Mouse (Mus musculus) heart, embryonic 13.5 days (tissue): ENCODE measurements at regions not wholly inside any gene's neighbourhood (a gene's known extent, or its start where the extent isn't known, plus 50 kb on each side); places are given as distances from the start of the nearest gene placed in this dataset.

Experiments used
- ATAC-seq: fragments of 200-750 bp; cut with Nextera tagmentation; 2 replicates; pipeline ENCODE4 v1.8.0; 2017; ENCODE audit warnings: moderate TSS enrichment; ENCODE audit not compliant: insufficient number of reproducible peaks, low FRiP score, low TSS enrichment; ENCODE audit errors: extremely low read depth
- H3K27ac ChIP-seq: fragments of 300-500 bp; sonication (generic); replicated peaks from 2 replicates; pipeline ENCODE4 v1.5.1; 2015; ENCODE audit warnings: moderate library complexity, mild to moderate bottlenecking, inconsistent platforms
- H3K27me3 ChIP-seq: fragments of 300-500 bp; sonication (generic); replicated peaks from 2 replicates; pipeline ENCODE4 v1.6.1; 2015; ENCODE audit warnings: mild to moderate bottlenecking, inconsistent platforms
- H3K36me3 ChIP-seq: fragments of 300-500 bp; sonication (generic); 2 replicates; pipeline ENCODE4 v1.6.1; 2015; ENCODE audit warnings: mild to moderate bottlenecking, inconsistent platforms
- H3K4me1 ChIP-seq: fragments of 300-500 bp; sonication (generic); 2 replicates; pipeline ENCODE4 v1.6.1; 2015; ENCODE audit warnings: inconsistent platforms
- H3K4me2 ChIP-seq: fragments of 300-500 bp; sonication (generic); 2 replicates; pipeline ENCODE4 v1.6.1; 2015; ENCODE audit warnings: inconsistent platforms, mild to moderate bottlenecking, moderate library complexity
- H3K4me3 ChIP-seq: fragments of 300-500 bp; sonication (generic); 2 replicates; pipeline ENCODE4 v1.5.1; 2015; ENCODE audit warnings: moderate library complexity, mild to moderate bottlenecking, inconsistent platforms
- H3K9ac ChIP-seq: fragments of 300-500 bp; sonication (generic); 2 replicates; pipeline ENCODE4 v1.6.1; 2015; ENCODE audit warnings: inconsistent platforms, mild to moderate bottlenecking, moderate library complexity
- H3K9me3 ChIP-seq: fragments of 300-500 bp; sonication (generic); 2 replicates; pipeline ENCODE4 v1.6.1; 2016; ENCODE audit warnings: inconsistent platforms
- WGBS: fragments of 180-500 bp; shearing (Covaris S2); methylation state at CpG from one replicate; pipeline ENCODE4 v1.1.7; 2015; ENCODE audit warnings: mixed read lengths; 5-methylcytosine and 5-hydroxymethylcytosine counted together

DNA sequence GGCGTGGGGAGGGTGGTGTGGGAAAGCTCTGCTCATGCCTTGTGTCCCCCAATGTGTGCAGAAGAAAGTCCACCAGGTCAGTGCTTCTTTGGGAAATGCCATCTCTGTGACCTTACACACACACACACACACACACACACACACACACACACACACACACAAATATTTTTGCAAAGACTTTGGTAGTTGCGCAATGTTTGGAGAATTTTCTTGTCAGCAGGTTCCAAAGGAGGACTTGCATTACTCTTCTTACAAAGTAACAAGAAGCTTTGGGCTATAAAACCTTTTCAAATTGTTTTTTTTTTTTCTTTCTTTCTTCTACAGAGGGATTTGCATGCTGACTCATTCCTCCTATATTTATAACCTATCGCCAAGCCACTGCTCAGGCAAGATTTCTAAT is 59.1 kb upstream of the Npvf start:
- H3K36me3 ChIP-seq: no peaks in the 10 kb centered on the region
- H3K4me1 ChIP-seq: 0 out of 2 replicates have a peak, but pooled peaks cover 2% of the 10 kb centered on the region
- 85% methylated on average over 3 of the region's 3 CpGs for WGBS
- H3K4me3 ChIP-seq: no peak overlapping the region
- no peaks in the 10 kb centered on the region for H3K27me3 ChIP-seq
- H3K27ac ChIP-seq: no peak overlapping the region
- no peak for ATAC-seq
- no peaks in the 10 kb centered on the region for H3K9me3 ChIP-seq
- no peak overlapping the region for H3K4me2 ChIP-seq
- no peak overlapping the region for H3K9ac ChIP-seq

DNA sequence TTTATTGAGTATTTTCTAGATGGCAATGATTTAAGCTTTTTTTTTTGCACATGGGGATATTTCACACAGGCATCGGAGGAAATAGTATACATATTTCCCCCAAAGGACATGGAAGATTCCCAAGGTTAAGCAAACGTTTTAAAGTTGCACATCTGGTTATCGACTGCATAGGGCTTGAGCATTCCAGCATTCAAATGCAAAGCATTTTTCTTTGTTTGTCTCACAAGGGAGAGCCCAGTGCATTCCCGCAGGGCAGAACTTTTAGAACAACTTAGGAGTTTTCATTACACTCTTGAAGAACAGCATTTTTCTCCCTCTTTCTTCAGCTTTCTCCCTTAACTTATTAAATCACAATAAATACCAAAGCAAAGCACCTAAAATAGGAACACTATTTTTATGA is 64.4 kb upstream of the Npvf start:
- Histone ChIP-seq H3K9me3 (no peaks in the 10 kb centered on the region), H3K4me3 (no peak overlapping the region), H3K4me2 (no peak overlapping the region), H3K4me1 (0 out of 2 replicates have a peak, but pooled peaks cover 2% of the 10 kb centered on the region), H3K36me3 (no peaks in the 10 kb centered on the region), H3K9ac (no peak overlapping the region), H3K27ac (no peak overlapping the region), H3K27me3 (no peaks in the 10 kb centered on the region)
- ATAC-seq: no peak
- 47% methylated on average over 4 of the region's 4 CpGs for WGBS

DNA sequence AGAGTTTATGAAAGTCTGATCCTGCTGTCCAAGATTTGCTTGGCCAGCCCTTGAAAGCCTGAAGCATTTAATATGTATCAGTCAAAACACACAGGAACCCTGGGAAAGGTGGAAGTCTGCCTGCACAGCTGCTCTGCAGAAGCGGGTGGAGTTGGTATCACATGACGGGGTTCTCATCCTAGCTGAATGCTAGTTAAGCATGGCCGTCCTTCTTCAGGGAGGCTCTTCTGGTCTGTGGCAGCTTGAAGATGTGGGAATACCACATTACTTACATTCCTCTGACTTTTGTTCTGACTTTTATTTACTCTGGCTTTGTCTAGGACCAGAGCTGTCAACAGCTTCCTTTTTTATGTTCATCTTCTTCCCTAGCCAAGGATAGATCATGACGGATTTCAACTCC is 66.1 kb upstream of the Npvf start:
- no peaks in the 10 kb centered on the region for H3K27me3 ChIP-seq
- 43% methylated on average over 4 of the region's 4 CpGs for WGBS
- ATAC-seq: no peak
- H3K9ac ChIP-seq: no peak overlapping the region
- H3K4me3 ChIP-seq: no peak overlapping the region
- H3K27ac ChIP-seq: no peak overlapping the region
- H3K4me1 ChIP-seq: 0 out of 2 replicates have a peak, but pooled peaks cover 2% of the 10 kb centered on the region
- no peaks in the 10 kb centered on the region for H3K36me3 ChIP-seq
- H3K4me2 ChIP-seq: no peak overlapping the region
- no peaks in the 10 kb centered on the region for H3K9me3 ChIP-seq

DNA sequence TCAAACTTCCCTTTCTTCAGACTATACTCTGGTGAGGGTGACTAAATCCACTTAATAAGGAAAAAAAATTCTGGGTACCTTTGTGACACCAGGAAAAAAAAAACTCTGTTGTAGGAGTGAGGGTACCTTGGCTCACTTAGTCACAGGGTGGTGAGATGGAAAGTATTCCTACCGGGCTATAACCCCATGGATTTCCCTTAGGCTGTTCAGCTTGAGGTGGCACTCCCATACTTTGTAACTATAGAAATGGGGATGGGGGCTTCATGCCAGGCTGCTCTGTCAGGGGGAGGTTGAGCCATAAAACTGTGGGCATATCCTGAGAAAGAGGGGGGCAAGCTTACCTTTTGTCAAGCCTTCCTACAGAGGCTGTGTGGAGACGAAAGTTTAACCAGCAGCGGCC is 71.4 kb upstream of the Npvf start:
- no peak for ATAC-seq
- no peaks in the 10 kb centered on the region for H3K36me3 ChIP-seq
- H3K27ac ChIP-seq: no peak overlapping the region
- 81% methylated on average over 3 of the region's 3 CpGs for WGBS
- H3K4me2 ChIP-seq: no peak overlapping the region
- no peak overlapping the region for H3K9ac ChIP-seq
- no peak overlapping the region for H3K4me3 ChIP-seq
- H3K9me3 ChIP-seq: no peaks in the 10 kb centered on the region
- H3K4me1 ChIP-seq: no peaks in the 10 kb centered on the region
- H3K27me3 ChIP-seq: no peaks in the 10 kb centered on the region

DNA sequence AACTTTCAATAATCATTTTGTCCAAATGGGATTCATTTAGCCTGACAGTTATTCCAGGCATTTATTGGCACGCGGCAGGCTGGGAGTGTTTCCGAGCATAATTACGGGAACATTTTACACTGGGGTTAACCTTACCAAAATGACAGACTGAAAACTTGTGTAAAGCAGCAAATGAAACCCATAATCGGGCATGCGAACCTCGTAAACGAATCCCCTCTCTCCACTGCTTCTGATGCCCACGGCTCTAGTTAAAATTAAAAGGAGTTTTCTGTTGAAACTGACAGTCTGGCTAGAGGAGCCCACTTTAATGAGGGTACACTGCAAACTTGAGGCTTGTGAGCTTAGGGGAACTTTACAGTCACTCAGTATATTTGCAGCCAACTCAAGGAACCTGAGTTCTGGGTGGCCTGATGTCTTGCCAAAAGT is 71.9 kb upstream of the Npvf start:
- Histone ChIP-seq H3K27me3 (no peaks in the 10 kb centered on the region), H3K9me3 (no peaks in the 10 kb centered on the region), H3K27ac (no peak overlapping the region), H3K4me1 (no peaks in the 10 kb centered on the region), H3K4me3 (no peak overlapping the region), H3K4me2 (no peak overlapping the region), H3K36me3 (no peaks in the 10 kb centered on the region), H3K9ac (no peak overlapping the region)
- no peak for ATAC-seq
- WGBS: 83% methylated on average over 9 of the region's 9 CpGs

DNA sequence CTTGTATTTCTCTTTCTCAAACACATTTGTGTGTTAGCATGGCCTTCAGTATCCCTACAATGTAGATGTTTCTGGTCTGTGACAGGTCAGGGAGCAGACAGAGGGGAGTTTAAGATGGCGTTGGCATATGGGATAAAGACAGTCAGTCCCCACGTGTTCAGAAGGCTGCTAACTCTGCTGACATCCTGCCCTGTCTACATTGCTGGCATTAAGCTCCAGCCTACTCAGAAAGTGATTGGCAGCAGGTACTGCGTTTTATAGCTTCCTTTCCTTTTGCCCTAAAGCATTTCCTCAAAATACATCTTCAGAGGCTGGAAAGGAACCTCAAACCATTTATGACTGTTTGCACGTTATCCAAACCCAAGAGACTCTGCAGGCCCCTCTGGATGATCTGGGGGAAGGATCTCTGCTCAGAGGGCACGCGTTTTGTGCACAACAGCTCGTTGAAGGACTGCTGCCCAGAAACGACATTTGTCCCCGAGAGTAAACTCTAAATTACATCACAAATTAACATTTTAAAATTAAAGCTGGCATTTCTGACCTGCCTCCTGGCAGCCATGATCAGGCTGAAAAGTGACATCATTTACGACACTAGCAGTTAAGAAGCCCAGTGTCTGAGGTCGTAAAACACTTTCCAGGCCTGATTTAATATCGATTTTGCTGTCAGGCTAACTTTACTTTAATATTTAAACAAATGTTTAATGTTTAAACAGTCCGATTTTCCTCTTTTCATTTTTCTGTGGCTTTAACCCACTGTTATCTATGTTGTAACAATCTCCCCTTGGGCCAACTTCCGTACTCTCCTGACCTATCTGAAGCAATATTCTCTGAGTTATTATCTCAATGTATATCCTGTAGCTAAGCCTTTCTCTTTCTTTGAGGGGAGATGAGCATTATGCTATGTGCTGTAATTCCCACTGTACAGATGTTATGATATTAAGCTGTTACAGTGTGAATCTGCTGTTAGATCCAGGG is 76.8 kb upstream of the Npvf start:
- 65% methylated on average over 14 of the region's 14 CpGs for WGBS

DNA sequence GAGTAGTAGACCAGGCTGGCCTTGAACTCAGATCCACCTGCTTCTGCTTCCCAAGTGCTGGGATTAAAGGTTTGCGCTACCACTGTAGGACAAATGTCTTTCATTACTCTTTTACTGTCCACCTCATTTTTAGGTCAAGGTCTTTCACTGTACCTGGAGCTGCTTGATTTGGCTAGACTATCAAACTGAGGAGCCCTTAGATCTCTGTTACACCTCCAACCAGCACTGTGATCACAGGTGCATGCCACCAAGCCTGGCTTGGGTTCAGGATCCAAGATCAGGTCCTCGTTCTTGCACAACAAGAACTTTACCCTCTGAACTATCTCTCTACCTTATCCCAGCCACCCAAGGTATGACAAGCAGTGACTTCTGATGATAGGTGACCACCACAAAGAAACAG is 80.5 kb upstream of the Npvf start:
- Histone ChIP-seq H3K27me3 (no peaks in the 10 kb centered on the region), H3K27ac (no peak overlapping the region), H3K4me3 (no peak overlapping the region), H3K9me3 (no peaks in the 10 kb centered on the region), H3K9ac (no peak overlapping the region), H3K4me2 (no peak overlapping the region), H3K36me3 (no peaks in the 10 kb centered on the region), H3K4me1 (no peaks in the 10 kb centered on the region)
- no peak for ATAC-seq
- 84% methylated on average over 2 of the region's 2 CpGs for WGBS

More for the DNA sequence above, 76.8 kb upstream of the Npvf start:
- Histone ChIP-seq H3K9ac (no peak overlapping the region), H3K9me3 (no peaks in the 10 kb centered on the region), H3K27ac (no peak overlapping the region), H3K36me3 (no peaks in the 10 kb centered on the region), H3K4me1 (no peaks in the 10 kb centered on the region), H3K27me3 (no peaks in the 10 kb centered on the region), H3K4me2 (no peak overlapping the region), H3K4me3 (no peak overlapping the region)
- no peak for ATAC-seq

DNA sequence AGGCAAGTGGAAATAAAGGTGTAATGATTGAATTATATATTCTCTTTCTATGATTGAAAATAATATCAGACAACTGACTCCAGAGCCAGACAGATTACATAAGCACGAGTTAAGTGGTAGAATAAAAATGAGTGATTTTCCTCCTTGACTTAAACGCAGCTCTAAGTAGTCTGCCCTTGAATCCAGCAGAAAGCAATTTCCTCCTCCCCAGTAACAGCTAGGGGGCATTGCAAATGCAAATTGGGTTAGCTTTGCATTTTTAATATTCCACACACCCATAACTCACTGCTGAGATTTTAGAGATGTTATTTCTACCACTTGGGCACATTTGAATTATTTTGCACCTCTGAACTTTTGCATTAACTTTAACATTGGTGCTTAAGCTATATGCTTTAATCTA is 81.6 kb upstream of the Npvf start:
- Histone ChIP-seq H3K4me2 (no peak overlapping the region), H3K27ac (no peak overlapping the region), H3K4me1 (no peaks in the 10 kb centered on the region), H3K9ac (no peak overlapping the region), H3K9me3 (no peaks in the 10 kb centered on the region), H3K4me3 (no peak overlapping the region), H3K36me3 (no peaks in the 10 kb centered on the region), H3K27me3 (no peaks in the 10 kb centered on the region)
- 55% methylated on average over 2 of the region's 2 CpGs for WGBS
- ATAC-seq: no peak

DNA sequence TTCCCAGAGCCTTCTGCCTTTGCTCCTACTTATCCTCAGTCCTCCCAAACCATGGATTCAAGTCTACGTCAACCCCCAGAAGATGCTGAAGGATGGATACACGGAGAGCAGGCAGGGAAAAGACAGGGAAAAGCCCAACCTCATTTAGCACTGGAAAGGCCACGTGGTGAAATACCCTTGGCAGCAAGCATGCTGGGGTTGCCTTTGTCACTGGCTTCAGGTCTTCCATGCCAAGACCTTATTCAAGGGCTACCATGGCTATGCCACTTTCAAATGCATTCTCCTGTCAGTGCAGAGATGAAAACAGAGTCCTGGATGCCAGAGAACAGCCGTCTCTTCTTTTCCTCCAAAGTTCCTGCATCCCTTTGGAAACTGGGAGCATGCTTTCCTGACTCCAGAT is 87.8 kb upstream of the Npvf start:
- no peak overlapping the region for H3K4me3 ChIP-seq
- no peaks in the 10 kb centered on the region for H3K27me3 ChIP-seq
- no peak overlapping the region for H3K27ac ChIP-seq
- no peak for ATAC-seq
- no peak overlapping the region for H3K9ac ChIP-seq
- 52% methylated on average over 4 of the region's 4 CpGs for WGBS
- H3K9me3 ChIP-seq: no peaks in the 10 kb centered on the region
- no peaks in the 10 kb centered on the region for H3K36me3 ChIP-seq
- no peak overlapping the region for H3K4me2 ChIP-seq
- peaks cover 13% of the 10 kb centered on the region for H3K4me1 ChIP-seq

DNA sequence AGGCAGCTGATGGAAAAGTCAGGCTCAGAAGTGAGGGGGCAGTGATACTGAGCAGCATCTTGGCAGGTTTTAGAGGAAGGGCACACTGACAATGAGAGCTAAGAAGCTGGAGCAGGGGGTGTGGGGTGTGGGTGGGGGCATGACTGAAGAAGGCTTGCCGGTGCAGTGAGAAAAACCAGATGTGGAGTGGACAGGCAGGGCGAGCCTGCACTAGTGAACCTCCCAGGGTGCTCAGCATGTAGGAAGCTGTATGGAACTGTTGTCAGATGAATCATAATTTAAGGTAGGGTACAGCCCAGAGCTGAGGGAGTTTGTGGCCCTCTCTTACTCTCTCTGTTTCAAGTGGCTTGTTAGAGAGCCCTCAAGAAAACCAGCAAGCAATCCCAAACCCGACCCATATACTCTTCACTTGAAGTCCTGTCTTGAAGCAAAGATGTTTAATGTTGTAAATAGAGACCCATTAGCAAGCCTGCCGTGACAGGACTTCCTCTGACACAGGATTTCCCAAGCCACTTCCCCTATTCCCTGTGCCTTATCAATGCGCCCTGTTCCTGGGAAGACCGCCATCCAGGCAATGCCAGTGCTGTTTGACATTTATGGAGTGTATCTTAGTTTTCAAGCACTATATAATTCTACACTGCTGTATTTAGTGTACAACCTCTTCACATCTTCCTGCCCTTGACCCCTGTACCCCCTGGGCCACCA is 90.4 kb upstream of the Npvf start:
- peak overlapping the region; percentile 8; the same call in 1 of the 2 replicates for H3K27ac ChIP-seq
- no peaks in the 10 kb centered on the region for H3K27me3 ChIP-seq
- ATAC-seq: no peak
- peaks cover 13% of the 10 kb centered on the region for H3K4me1 ChIP-seq
- 27% methylated on average over 6 of the region's 6 CpGs for WGBS
- H3K4me2 ChIP-seq: no peak overlapping the region
- H3K9me3 ChIP-seq: no peaks in the 10 kb centered on the region
- no peak overlapping the region for H3K9ac ChIP-seq
- no peak overlapping the region for H3K4me3 ChIP-seq
- H3K36me3 ChIP-seq: no peaks in the 10 kb centered on the region

DNA sequence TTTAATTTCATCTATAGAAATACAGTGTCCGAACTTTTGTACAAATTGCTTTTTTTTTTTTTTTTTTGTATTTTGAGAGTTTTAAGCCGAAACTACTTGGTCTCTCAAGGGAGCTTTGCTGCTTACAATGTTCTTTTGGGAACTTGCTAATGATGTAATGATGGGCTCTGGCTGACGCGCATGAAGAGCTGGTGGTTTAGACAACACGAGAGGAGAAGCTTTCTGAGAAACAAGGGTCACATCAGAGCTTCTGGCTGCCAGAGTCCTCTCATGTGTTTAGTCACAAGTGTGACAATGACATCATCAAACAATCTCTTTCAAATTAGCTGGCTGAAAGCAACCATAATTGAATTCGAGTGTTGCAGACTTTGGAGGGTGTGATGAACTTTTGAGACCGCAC is 98.9 kb upstream of the Npvf start:
- H3K36me3 ChIP-seq: no peaks in the 10 kb centered on the region
- no peak overlapping the region for H3K9ac ChIP-seq
- no peak overlapping the region for H3K4me3 ChIP-seq
- H3K9me3 ChIP-seq: no peaks in the 10 kb centered on the region
- 78% methylated on average over 7 of the region's 7 CpGs for WGBS
- H3K4me1 ChIP-seq: no peaks in the 10 kb centered on the region
- no peak overlapping the region for H3K27ac ChIP-seq
- no peak overlapping the region for H3K4me2 ChIP-seq
- no peaks in the 10 kb centered on the region for H3K27me3 ChIP-seq
- ATAC-seq: no peak
